Mouse (Mus musculus) embryo, embryonic 11.5 days (tissue): ENCODE measurements around the gene Eif3g.
A peak's percentile ranks its signal among the peaks of the same experiment; 100 is the strongest.

Source experiments
- DNase-seq: peaks from one replicate; pipeline ENCODE4 v3.0.0-alpha.2; 2012; ENCODE audit warnings: low read depth, low spot score

The Eif3g gene

DNA sequence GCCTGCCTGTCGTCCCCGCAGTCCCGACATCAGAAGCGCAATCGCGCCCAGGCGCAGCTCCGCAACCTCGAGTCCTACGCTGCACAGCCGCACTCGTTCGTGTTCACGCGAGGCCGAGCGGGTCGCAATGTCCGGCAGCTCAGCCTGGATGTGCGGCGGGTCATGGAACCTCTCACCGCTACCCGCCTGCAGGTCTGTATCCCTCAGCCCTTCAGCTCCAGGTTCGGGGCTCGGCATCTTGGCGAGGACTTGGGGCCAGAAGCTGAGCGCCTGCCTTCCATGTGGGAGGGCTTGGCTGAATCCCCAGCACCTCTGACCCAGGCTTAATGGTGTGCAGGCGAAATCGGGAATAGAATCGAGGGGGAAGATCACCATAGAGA, 10.0 kb downstream of the Eif3g start:
- DNase-seq, result no peak

DNA sequence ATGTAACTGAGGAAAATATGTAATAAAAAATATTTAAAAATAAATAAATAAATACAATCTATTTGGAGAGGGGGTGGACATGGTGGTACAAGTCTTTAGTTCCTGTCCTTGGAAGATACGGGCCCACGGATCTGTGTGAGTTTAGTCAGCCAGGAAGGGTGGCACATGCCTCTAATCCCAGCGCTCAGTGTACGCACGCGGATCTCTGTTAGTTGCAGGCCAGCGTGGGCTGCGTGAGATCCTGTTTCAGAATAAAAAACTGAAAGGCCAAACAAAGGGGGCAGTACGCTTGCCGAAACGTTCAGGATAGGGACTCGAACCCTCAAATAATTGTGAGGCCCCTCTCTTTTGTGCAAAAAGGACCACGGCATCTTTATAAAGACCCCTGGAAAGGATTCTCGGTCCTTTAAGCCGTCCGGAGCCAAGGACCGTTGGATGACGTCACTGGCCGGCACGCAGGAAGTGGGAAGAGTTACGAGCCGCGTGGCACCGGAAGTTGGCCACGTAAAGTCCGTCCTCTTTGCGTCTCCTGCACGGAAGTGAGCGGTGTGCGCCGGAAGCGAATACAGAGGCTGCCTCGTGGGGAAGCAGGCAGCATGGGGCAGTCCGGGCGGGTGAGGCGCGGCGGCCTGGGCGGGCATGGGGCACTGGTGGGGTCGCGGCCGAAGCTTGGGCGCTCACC, 10.6 kb downstream of the Eif3g start, which contains the start of gene Ppan:
Gene Ppan, plus strand, starts transcription at position 472 of the 682 bp plus-strand sequence.
- DNase-seq, result peak; percentile 94

DNA sequence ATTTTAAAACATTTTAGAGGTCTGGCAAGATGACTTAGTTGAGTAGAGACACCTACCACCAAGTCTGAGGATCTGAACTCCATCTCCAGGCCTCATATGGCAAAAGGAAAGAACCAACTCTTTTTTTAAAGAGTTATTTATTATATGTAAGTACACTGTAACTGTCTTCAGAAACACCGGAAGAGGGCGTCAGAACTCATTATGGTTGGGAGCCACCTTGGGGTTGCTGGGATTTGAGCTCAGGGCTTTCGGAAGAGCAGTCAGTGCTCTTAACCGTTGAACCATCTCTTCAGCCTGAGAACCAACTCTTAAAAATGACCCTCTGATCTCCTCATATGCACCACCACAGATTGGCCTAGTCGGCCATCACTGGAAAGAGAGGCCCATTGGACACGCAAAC, 11.2 kb downstream of the Eif3g start:
- DNase-seq, result no peak

DNA sequence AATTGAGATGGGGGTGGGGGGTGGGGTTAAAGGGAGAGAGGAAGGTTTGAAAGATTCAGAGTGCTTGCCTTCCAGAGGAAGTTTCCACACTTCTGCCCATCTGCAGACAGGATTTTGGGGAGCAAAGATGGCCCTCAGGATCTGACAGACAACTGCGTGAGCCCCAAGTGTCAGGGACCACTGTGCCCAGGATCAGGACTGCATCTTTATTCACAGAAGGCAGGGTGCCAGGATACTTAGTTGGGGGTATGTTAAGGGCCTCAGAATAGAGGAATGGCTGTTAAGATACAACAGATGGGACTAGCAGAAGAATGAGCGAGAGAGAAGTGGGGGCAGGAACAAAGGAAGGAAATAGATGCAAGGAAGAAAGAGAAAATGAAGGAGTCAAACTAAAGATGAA, 11.9 kb downstream of the Eif3g start:
- no peak for DNase-seq

DNA sequence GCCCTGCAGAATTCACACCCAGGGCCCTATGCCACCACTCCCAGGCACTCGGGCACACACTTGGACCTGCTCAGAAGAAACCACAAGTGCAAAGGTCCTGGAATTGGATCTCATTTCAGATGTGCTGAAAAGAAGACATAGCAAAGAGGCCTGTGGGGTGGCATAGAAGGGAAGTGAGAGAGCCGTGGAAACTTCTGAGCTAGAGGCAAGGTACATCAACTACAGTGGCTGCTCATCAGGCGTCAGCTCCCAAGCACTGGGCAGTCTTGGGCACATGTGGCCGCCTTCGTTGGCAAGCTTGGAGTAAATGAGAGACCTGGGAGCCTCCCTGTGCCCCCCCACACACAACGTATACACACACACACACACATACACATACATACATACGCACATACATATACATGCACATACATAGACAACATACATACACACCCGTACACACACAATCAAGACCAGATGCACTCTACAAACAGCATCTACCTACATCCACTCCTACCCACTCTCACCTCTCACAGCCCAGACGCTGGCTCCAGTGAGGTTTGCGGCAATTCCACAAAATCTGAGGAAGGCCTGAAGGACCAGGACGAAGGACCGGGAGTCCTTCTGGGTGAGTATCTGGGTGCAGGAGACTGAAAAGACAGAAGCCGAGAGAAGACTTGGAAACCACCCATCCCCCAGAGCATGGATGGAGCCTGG, 19.2 kb downstream of the Eif3g start, which contains the start of gene Angptl6:
Gene Angptl6, minus strand, starts transcription at position 631 of the 696 bp plus-strand sequence.
- no peak for DNase-seq

DNA sequence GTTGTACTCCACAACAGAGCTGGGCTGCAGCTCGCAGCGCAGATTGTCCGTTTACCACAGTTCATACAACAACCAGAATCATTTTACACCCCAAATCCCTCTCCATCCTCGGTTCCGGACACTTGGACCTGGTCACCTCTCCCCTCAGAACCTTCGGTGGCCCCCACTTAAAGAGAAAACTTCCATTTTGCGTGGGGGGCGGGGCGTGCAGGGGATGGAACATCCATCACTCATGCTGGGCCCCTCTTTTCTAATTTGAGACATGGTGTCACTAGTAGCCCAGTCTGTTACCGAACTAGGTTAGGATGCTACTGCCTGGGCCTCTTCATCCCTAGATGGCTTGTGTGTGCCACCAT, 19.7 kb downstream of the Eif3g start:
- DNase-seq, result no peak

DNA sequence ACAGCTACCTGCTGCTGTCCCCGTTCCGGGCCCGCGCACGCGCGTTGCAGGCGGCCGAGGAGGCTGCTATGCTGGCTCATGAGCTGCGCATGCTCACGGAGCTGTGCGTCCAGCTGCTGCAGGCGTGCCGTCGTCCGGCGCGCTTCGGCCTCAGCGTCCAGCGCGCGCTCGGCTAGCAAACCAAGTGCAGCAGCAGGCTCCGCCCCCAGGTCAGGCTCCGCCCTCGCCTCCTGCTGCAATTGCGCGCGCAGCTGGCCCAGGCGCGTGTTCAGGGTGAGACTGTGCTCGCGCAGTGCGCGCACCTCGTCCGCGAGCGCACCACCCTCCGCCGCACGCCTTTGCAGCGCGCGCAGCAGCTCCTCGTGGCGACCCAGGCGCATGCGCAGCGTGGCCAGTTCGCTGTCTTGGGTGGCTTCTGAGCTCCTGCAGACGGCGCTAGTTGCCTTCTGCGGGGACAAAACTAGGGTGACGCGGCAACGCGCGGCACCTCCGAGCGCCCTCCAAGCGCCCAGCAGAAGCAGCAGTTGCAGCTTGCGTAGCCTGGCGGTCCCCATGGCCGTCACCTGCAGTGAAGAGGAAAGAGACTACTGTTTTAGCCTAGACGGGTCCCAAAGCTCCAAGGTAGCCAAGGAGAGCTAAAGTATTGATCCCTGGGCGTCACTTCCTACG, 20.2 kb downstream of the Eif3g start:
- DNase-seq, result peak; percentile 100

DNA sequence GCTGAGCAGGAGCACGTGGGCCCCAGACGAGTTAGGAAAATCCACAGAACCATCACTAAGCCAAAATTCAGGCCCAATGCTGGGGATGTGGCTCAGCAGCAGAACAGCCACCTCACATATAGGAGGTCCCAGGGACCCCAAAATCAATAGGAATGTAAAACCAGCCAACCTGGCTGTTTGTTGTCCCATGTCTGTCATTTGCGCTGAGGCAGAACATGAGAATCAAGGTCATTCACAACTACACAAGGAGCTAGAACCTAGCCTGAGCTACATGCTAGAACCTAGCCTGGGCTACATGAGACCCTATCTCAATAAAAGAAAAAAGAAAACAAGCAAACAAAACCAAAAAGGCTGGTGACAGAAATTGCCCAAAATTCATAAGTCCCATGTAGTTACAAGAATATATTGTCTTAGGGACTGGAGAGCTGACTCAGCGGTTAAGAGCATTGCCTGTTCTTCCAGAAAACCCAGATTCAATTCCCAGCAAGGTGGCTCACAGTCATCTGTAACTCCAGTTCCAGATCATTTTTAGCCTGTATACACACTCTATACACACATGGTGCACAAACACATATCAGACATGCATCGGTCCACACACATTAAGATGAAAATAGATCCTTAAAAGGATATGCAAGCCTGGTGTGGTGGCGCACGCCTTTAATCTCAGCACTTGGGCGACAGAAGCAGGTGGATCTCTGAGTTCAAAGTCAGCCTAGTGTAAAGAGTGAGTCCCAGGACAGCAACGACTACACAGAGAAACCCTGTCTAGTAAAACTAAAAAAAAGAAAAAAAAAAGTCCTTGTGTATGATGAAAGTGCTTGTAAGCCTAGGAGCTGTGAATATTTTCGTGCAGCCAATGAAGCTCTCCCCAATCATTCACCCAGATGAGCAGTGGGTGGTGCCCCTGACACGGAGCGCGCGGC, 21.0 kb downstream of the Eif3g start:
- no peak for DNase-seq

DNA sequence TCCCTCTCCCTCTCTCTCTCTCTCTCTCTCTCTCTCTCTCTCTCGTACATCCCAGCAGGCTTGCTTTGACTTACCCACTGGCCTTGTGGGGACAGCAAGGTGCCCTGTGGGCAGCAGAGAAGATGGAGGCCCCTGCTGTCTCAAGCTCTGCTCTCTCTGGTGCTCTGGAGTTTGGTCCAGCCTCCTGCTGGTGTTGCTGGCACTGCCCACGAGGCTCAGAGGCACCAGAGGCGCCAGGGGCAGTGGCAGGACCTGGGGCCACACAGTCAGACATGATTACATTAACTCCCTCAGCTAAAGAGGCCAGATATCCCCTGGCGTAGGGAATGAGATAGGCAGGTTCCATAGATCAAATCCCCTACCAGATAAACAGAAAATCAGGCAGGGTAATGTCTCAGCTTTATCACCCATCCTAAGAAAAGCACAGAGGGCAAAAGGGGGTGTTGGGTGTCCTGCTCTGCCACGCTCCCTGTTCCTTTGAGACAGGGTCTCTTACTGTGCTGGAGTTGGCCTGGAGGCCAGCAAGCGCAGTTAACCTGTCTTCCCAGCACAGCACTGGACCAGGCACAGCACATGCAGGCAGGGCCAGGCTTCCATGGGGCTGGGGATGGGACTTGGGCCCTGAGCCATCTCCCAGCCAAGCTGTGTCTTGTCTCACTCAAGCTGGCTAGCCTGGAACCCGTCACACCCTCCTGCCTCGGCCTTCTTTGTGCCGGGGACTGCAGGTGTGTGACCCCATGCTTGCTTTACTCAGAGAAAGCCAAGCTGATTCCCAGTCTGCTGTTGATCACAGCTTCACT, 21.9 kb downstream of the Eif3g start:
- no peak for DNase-seq

DNA sequence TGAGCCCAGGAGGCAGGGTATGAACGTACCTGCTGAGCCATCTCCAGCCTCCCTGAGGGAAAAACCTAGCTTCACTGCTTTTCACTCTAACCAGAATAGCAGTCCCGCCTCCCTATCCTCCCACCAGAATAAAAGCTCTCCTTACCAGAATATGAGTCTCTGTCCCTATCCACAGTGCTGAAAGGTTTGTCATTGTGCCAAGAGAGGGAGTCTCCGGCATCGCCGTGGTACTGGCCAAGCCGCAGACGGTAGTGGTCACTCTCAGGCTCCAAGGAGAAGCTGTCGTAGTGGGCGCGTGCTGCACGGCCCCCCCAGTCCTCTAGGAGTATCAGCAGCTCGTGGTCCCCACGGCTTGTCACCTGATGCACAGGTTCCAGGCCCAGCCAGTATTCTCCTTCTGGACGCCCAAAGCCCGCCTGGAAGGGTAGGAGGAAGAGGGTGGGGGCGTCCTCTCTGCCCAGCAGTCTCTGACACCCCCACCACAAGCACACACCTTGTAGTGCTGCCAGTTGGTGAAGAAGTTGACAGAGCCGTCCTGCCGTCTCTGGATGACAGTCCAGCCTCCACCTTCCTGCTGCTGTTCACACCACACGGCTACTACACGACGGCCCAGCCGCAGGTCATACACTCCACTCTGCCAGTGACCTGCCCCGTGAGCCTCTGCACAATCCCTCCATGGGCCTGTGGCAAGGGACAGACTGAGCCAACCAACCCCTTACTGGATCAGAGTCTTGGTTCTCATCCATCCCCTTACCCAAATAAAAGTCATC, 23.2 kb downstream of the Eif3g start:
- DNase-seq, result no peak

DNA sequence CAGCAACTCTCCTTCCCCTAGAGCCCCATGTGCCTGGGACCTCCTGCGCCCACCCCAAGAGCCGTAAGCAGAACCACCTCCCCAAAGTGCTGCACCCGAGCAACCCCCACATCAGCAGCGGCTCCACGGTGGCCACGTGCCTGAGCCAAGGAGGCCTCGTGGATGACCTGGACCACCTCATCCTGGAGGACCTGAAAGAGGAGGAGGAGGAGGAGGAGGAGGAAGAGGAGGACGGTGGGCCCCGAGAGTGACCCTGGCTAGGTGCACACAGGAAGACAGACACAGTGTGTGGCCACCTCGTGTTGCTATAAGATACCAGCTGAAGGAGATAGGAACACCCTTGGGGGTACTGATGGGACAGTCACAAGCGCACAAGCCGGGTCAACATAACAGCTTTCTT, 24.9 kb downstream of the Eif3g start:
- DNase-seq, result no peak

DNA sequence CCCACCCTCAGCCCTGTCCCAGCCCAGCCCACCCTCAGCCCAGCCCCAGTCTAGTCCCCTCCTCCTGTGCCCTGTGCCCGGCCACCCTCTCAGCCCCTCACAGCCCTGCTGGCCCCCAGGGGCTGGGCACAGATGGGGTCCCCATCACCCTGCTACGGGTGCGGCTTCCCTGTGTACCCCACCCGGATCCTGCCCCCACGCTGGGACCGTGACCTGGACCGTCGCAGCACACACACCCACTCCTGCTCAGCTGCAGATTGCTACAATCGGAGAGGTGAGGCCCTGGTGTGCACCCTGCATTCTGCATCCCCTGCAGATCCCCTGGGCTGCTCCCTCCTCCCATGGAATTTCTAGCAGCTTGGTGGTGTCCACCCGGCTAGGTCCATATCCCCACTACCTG, 25.4 kb downstream of the Eif3g start:
- no peak for DNase-seq

DNA sequence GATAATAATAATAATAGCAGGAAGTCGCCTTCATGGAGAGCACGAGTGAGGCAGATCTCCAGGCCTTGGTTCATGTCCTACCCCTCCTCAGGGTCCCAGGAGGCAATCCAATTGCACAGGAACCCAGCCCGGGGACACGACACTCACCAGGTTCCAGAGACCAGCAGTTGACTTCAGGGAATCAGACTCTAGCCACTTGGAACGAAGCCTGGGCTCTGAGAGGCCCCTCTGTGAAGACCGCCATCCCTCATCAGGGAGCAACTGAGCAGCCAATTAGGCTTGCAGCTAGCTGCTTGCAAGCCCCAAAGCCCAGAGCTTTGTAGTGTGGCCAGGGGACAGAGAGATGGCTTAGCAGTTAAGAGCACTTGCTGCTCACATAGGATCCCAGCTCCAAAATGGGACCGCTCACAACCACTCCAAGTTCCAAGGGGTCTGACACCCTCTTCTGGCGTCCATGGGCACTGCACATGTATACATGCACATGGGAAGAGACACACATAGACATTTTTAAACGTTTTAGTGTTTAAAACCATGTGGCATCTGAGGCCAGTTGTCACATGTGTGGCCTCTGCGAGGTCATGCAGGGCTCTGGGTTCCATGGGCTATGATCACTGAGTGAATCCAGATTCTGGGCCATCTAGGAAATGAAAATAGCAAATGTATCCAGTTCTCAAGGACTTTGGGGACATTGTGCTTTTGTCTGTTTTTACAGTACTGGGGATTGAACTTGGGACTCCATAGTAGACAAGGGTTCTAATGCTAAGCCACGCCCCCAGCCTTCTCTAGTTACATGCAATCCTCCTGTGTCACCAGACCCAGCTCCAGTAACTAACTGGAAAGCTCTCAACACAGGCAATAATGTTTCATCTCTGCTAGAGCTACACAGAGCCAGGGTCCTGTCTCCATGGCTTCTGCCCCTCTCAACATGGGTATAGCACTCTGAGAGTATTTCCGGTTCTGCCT, 27.9 kb downstream of the Eif3g start:
- DNase-seq, result no peak

DNA sequence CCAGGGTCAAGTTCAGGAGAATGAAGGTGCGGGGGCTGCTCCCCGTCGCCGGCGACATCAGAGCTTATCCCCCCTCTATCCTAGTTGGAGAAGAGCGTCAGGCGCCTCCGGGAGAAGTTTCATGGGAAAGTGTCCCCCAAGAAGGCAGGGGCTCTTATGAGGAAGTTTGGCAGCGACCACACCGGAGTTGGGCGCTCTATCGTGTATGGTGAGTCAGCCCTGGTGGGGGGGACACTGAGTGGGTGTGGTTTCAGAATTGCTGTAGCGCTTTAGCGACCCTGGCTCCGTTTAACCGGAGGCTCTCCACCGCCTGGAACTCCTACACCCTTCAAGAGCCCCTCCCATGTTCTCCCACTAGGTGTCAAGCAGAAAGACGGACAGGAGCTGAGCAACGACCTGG, 29.2 kb downstream of the Eif3g start:
- DNase-seq, result no peak

DNA sequence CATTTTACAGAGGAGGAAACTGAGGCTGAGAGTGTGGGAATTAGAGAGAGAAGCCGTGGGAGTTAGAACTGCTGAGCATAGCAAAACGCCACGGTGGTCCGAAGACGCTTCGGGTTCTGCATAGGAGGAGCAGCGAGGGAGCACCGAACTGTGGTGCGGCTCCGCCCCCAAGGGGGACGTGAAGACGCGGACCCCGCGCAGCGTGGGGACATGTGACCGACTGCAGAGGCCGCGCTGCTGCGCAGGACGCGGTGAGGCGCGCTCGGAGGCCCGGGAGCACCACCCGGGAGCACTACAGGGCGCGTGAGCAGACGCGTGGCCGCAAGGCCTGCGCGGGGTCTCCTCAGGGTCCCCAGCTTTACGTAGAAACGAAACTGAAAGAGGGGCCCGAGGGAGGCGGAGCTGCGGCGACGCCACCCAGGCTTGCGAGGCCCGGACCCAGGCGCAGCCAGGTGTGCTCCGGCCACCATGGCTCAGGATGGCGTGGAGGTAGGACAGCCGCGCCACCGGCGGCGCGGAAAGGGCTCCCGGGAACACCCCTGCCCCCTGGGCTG, 29.9 kb downstream of the Eif3g start, which contains the start of gene A230050P20Rik:
Gene A230050P20Rik, plus strand, starts transcription at position 195 of the 554 bp plus-strand sequence.
- DNase-seq, result no peak

DNA sequence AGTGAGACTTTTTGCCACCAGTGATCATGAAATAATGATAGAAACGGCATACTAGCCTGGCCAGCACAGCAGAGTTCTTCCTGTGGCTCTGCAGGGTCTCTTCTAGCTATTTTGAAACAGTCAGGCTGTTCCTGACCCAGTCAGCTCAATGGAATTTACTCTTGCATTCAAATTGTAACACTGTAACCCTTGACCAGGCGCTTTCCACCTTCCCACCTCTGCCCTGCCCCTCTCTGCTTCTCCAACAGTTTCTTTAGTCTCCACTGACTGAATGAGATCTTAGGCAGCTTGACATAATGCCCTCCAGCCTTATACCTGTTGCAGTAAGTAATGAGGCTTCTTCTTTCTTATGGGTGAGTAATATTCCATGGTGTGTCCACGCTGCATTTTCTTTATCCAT, 31.5 kb downstream of the Eif3g start:
- no peak for DNase-seq

DNA sequence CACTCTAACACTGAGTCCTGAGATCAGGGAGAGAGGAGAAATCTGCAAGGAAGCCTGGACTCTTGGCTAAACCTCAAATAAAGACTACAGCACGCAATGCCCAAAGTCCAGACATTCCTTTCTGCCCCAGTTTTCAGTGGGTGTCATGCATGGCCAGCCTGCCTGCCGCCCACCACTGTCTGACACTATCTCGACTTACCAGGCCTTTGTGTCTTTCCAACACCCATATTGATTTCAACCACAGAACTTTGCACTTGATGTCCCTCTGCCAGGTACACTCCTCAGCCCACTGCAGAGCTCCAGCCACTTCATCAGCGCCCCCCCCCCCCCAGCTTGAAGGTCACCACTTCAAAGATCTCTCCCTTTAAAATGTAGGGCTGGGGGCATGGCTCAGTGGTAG, 36.2 kb downstream of the Eif3g start:
- DNase-seq, result no peak

DNA sequence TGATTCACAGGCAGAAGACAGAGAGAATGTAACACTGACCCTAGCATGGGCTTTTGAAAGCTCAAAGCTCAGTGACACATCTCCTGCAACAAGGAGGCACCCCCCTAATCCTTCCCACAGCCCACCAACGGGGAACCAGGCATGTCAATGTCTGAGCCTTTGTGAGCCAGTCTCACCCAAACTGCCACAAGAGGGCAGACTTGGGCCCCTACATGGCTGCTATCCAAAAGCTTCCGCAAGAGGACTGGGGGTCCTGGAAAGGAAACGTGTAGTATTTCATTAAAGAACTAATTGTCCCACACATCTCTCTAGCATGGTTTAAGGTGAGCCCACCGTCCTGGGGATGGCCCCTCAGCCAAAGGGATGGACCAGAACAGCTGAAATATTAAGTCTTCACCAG, 36.6 kb downstream of the Eif3g start:
- peak; percentile 37 for DNase-seq

DNA sequence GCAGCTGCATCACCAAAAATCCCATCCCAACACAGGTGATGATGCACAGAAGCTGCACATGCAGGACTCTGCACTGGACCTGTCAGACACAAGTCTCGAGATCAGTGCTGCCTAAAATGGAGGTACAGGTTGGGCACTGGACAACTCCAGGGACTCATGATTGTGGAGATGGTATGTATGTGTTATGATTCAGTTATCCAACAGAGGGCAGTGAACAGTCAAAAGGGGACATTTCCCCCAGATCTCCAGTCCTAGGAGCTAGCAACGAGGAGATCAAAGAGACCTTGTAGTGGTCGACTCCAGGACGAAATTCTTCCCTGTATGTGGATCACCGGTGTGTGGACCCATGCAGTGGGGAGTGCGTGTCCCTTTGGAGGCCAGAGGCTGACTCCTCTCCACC, 38.5 kb downstream of the Eif3g start:
- no peak for DNase-seq
